Mouse (Mus musculus) olfactory bulb, adult 2 months (tissue): ENCODE data around the gene Commd6. TPM values are rescaled to one million over a fixed set of nuclear protein-coding genes. Genes with fewer than 3 reads are reported as not detected.
A peak's percentile ranks its signal among the peaks of the same experiment; 100 is the strongest.

Experiments used
- H3K27ac ChIP-seq: fragments of 200-500 bp; 2 replicates; pipeline ENCODE4 v1.5.1; 2012; ENCODE audit warnings: low read depth, low read length; ENCODE audit not compliant: insufficient read depth
- H3K4me1 ChIP-seq: fragments of 200-500 bp; 2 replicates; pipeline ENCODE4 v1.6.1; 2012; ENCODE audit warnings: low read length; ENCODE audit not compliant: control insufficient read depth, insufficient read depth
- H3K4me3 ChIP-seq: fragments of 200-500 bp; 2 replicates; pipeline ENCODE4 v1.5.1; 2012; ENCODE audit warnings: mild to moderate bottlenecking, low read depth, low read length, moderate library complexity; ENCODE audit not compliant: insufficient read depth
- CTCF ChIP-seq: fragments of 200-500 bp; IDR thresholded peaks from 2 replicates; pipeline ENCODE4 v1.5.1; 2012; ENCODE audit warnings: low read depth, mild to moderate bottlenecking, low read length, moderate library complexity; ENCODE audit not compliant: insufficient read depth
- POLR2A ChIP-seq: fragments of 200-500 bp; IDR thresholded peaks from 2 replicates; pipeline ENCODE4 v1.6.1; 2012; ENCODE audit warnings: mild to moderate bottlenecking, low read depth, low read length, moderate library complexity; ENCODE audit not compliant: insufficient read depth
- WGBS: fragments of 180-500 bp; shearing (Covaris S2); methylation state at CpG from one replicate; pipeline ENCODE4 v1.1.7; 2018; 5-methylcytosine and 5-hydroxymethylcytosine counted together
- polyA plus RNA-seq: library from polyadenylated mRNA; stranded (reverse); fragments of >200 nt; gene quantifications from 2 replicates; pipeline ENCODE4 v1.2.4, GENCODE M21; 2012; ENCODE audit warnings: low replicate concordance; ENCODE audit not compliant: missing spikeins, insufficient read depth, insufficient read length

The Commd6 gene
- polyA plus RNA-seq, 1 experiment: not detected

- 85% methylated on average over 9 of the region's 9 CpGs for WGBS
Measured at GRCm38 (mm10) chr14:101616178-101616577, 24.3 kb downstream of the Commd6 start.

GRCm38 (mm10) chr14:101613206-101613605 is 27.3 kb downstream of the Commd6 start:
- H3K27ac ChIP-seq: no peak overlapping the region
- peaks cover 9% of the 10 kb centered on the region for H3K4me1 ChIP-seq
- 77% methylated on average over 1 of the region's 1 CpGs for WGBS

More at GRCm38 (mm10) chr14:101616178-101616577, 24.3 kb downstream of the Commd6 start:
- no peaks in the 10 kb centered on the region for H3K4me1 ChIP-seq
- TF ChIP-seq CTCF (no peak), POLR2A (no peak)
- no peak overlapping the region for H3K27ac ChIP-seq
- H3K4me3 ChIP-seq: no peak overlapping the region

GRCm38 (mm10) chr14:101610701-101611100 is 29.8 kb downstream of the Commd6 start:
- H3K4me3 ChIP-seq: no peak overlapping the region
- H3K4me1 ChIP-seq: peaks cover 19% of the 10 kb centered on the region
- WGBS: 85% methylated on average over 10 of the region's 10 CpGs
- no peak overlapping the region for H3K27ac ChIP-seq
- TF ChIP-seq CTCF: no peak
- TF ChIP-seq POLR2A: no peak

More at GRCm38 (mm10) chr14:101613206-101613605, 27.3 kb downstream of the Commd6 start:
- no peak overlapping the region for H3K4me3 ChIP-seq
- no peak for TF ChIP-seq CTCF
- no peak for TF ChIP-seq POLR2A

GRCm38 (mm10) chr14:101608519-101609368 is 31.7 kb downstream of the Commd6 start, which contains the start of gene Tbc1d4:
Gene Tbc1d4, minus strand, starts transcription at chr14:101609191.
- Histone ChIP-seq H3K27ac (no peak within 1 kb of the TSS), H3K4me3 (peak within 1 kb of the TSS; percentile 59), H3K4me1 (peaks cover 19% of the 10 kb centered on the region)
- WGBS: under 1% methylated on average over 62 of the region's 62 CpGs
- TF ChIP-seq POLR2A (no peak), CTCF (no peak)

GRCm38 (mm10) chr14:101607631-101608518 is 32.6 kb downstream of the Commd6 start:
- under 1% methylated on average over 62 of the region's 62 CpGs for WGBS
- peak overlapping the region; percentile 59 for H3K4me3 ChIP-seq
- peaks cover 19% of the 10 kb centered on the region for H3K4me1 ChIP-seq
- no peak overlapping the region for H3K27ac ChIP-seq
- TF ChIP-seq CTCF: no peak
- no peak for TF ChIP-seq POLR2A

GRCm38 (mm10) chr14:101605843-101606242 is 34.6 kb downstream of the Commd6 start:
- Histone ChIP-seq H3K4me1 (peaks cover 19% of the 10 kb centered on the region), H3K4me3 (no peak overlapping the region), H3K27ac (no peak overlapping the region)
- WGBS: 75% methylated on average over 2 of the region's 2 CpGs
- TF ChIP-seq POLR2A: no peak
- TF ChIP-seq CTCF: no peak

- Histone ChIP-seq H3K27ac (no peak overlapping the region), H3K4me3 (no peak overlapping the region), H3K4me1 (peaks cover 6% of the 10 kb centered on the region)
- TF ChIP-seq CTCF (no peak), POLR2A (no peak)
- 77% methylated on average over 3 of the region's 3 CpGs for WGBS
Measured at GRCm38 (mm10) chr14:101602851-101603250, 37.6 kb downstream of the Commd6 start.

GRCm38 (mm10) chr14:101597096-101597715 is 43.3 kb downstream of the Commd6 start:
- TF ChIP-seq POLR2A (no peak), CTCF (no peak)
- H3K4me1 ChIP-seq: no peaks in the 10 kb centered on the region
- H3K4me3 ChIP-seq: no peak overlapping the region
- WGBS: 90% methylated on average over 12 of the region's 14 CpGs
- H3K27ac ChIP-seq: no peak overlapping the region
